Mouse (Mus musculus) erythroblast, adult 5-6 weeks (primary cell): ENCODE results near the gene Pex10. TPM values are rescaled to one million over a fixed set of nuclear protein-coding genes. Genes with fewer than 3 reads are reported as not detected.

Experiments
- ATAC-seq: replicated peaks from 2 replicates; pipeline ENCODE4 v1.8.0; 2016; ENCODE audit warnings: moderate number of reproducible peaks, mild to moderate bottlenecking, moderate TSS enrichment, inconsistent platforms; ENCODE audit not compliant: poor library complexity, low FRiP score, severe bottlenecking
- total RNA-seq, 2 experiments: library from RNA; stranded (forward) in 1 of 2; stranded (reverse) in 1 of 2; fragments of 150-400 nt in 1 of 2; fragments of 200-764, 138-1000 nt in 1 of 2; gene quantifications; 2 replicates each; pipeline versions ENCODE4 v1.2.3 to v1.2.4; 2015 to 2017; ENCODE audit warnings: low replicate concordance in 2 of 2

Gene Pex10
- total RNA-seq, 2 experiments from 2014 or later, result 2.7 to 3.6 TPM

DNA sequence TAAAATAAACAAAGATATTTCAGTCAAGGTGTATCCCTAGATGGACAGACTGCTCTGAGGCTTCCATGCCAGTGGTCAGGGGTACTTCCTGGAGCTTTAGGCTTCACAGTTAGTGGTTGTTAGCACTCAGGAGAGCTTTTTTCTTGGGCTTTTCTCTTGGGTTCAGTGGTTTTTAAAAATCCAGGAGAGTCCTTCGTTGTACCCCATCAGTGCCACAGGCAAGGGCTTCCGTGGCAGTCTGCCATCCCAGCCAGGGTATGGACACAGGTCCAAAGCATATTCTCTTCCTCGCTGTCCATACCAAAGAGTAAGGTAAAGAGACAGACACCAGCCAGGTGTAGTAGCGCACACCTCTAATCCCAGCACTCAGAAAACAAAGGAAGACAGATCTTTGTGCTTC is 23.3 kb downstream of the Pex10 start:
- ATAC-seq, result no peak

DNA sequence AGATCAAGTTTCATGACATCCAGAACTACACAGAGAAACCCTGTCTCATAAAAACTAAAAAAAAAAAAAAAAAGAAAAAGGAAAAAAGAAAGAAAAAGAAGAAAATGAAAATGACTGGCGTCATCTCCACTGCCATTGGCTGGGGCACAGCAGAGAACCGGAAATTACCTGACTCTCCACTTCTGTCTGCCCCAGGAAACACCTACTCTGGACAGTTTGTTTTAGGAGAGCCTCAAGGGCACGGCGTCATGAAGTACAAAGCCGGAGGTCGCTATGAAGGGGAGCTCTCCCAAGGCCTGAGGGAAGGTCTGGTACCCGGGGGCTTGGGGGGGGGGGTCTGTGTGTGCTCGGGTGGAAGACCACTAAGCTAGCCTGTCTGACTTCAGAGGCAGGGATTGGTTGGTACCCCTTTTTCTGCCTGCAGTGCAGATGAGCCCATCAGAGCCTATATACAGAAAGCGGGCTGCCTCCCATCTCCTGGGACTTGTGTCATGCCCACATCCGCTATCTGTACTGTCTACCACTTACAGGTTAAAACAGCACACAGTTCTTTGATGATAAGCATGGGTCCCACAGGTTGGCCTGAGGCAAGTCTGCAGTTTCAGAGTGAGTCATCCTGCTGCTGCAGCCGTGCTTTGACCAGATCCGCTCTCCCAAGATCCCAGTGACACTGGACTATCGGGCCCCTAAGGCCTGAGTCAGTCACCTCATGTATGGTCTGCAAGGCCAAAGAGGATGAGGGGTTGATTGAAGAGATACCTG is 24.1 kb downstream of the Pex10 start:
- ATAC-seq, result no peak

DNA sequence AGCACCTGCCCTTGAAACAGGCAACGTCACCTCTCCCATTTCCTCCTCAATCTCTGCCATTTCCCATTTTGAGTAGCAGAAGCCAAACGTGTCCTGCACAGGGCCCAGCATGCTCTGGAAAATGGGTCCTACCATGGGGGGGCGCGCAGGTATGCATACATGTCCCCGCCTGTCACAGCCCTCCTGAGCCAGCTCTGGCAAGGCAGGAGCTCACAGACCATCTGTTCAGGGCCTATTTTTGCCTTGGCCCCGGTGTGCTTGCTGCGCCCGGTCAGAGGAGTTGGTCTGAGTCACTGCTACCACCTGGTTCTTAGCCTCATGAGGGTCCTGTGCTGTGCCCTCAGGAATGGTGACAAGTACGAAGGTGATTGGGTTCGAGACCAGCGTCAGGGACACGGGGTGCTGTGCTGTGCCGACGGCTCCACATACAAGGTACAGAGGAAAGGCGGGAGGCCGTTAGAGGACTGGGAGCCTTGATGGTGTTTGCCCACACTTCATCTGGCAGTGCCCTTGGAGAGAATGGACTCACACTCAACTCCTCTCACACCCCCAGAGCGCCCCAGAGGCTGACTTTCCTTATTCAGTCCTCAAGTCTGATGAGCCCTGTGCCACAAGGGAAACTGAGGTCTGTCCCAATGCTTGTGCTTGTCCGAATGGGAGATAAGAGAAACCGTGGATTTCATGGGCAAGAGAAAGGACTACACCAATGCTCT is 26.1 kb downstream of the Pex10 start:
- ATAC-seq, result no peak

DNA sequence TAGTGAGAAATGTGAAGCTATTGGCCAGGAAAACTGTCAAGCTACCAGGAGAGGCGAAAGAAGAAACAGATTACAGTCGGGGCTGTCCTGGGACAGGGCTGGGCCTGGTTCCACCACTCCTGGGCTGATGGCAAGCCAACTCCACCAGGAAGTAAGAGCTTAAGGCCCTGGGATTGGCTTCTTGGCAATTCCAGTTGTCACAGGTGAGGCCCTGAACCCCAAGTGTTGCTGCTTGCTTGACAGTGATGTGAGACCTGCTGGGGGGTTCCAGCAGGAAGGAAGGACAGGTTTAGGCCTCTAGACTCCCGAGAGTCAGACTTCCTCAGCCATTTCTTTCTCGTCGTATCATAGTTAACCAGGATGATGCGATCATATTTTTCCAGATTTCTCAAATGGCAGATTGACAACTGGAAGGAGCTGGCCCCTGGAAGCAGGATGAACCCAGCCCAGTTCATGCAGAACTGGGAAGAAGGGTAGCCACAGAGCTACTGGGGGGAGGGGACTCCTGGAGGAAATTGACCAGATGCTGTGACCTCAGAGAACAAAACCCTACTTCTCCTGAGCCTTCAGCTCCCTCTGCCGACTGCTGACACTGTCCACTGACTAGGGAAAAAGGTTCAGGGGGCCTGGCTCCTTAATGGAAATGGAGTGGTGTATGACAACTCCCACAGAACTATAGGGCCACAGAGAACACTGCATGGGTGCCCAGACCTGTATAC is 26.8 kb downstream of the Pex10 start:
- ATAC-seq, result no peak

DNA sequence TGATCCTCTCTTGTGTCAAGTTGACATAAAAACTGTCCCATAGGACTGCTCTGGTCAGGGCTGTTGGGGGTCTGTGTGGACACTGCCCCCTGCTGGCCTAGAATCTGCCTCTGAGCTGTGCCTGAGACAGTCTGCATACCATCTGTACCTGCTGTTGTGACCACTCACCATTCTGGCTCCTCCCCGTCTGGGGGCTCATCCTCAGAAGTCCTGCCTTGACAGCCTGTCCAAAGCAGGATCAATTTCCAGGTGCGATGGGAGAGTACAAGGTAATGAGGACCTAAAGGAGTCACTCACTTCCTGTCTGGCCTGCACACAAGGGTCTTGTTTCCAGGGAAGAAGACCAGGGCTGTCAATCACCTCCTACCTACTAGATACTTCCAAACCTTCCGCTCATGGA is 27.7 kb downstream of the Pex10 start:
- ATAC-seq, result peak; percentile 62

DNA sequence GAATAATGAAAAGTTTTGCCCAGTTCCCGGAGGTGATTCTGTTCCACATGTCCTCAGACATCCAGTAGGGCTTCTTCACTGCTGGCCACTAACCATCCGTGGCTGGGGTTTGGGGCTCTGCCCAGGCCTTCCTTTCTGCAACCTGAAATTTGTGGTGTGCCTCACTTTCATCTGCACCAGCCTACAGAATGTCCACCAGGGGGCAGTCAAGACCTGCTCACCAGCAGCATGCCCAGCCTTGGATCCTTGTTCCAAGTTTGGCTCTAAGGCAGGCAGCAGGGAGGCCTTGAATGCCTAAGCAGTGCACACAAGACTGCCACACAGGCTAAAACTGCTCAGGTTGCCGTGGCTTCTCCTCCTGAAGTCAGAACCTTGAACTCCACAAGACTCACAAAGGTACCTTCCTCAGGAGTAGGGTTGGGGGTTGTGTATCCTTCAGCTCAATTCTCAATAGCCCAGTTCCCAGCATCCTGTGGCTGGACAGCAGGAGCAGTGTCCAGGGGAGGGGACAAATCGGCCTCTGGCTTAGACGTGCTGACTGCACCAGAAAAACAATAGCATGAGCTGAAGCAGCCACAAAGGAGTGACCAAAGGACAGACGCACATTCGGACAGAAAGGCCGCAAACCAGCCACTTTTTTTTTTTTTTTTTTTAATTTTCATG is 28.6 kb downstream of the Pex10 start:
- peak; percentile 74 for ATAC-seq

DNA sequence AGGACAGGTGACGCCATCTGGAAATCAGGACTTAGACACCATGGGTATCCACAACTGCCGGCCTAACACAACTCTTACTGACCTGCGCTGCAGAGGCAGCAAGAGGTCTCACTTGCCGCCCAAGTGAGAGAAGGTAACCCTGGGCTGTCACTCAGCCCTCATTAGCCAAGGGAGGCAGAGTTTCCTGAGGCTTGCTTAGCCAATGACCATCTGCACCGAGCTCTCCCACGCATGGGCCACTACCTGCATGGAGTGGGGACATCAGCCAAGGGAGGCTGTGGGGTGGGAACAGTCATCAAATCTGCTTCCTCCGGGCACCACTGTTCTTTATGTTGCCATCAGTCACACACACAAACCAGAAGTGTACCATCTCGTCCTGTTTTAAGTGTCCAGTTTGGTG is 29.2 kb downstream of the Pex10 start:
- no peak for ATAC-seq

DNA sequence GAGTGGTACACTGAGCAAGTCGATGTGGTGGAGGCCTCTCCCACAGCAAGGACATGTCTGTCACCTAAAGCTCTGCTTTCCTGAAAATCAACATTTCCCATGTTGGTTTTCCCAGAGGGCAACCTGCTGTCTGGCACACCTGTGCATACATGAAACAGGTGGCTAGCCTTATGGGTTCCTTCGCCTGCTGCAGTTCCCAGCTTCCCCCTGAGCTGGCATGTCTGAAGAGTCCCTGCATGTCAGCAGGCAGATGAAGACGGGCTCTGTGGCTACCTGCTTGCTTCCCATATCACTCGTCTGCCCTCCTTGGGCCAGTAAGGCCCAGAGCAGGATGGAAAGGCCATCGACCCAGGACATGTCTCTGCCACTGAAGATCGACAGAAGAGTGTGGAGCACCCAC is 30.6 kb downstream of the Pex10 start:
- no peak for ATAC-seq

DNA sequence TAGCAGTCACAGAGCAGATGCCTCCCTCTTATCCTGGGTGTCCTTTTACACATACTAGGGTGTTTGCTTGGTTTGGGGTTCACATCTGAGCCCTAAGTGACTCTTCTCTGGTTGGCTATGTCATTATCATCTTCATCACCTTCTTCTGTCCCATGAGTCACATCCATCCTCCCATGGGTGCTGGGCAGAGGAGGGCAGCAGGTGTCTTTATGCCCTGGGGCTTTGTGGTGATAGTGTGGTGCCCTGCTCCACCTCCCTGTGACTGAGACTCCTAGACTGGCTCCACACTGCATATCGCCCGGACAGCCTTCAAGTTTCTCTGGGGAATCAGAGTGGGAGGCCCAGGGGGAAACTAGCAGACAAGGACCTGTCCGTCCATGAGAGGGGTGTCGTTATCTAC is 31.8 kb downstream of the Pex10 start:
- ATAC-seq, result no peak

DNA sequence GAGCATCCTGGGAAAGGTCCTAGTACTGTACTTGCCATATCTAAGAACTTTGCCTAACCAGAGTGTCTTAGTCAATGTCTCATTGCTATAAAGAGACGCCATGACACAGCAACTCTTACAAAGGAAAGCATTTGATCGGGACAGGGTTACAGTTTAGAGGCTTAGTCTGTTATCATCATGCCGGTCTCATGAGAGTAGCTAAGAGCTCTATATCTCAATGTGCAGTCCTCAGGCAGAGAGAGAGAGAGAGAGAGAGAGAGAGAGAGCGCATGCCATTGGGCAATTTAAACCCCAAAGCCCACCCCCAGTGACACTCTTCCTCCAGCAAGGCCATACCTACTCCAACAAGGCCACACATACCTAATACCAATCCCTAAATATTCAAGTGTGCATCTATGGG is 41.1 kb downstream of the Pex10 start:
- ATAC-seq, result no peak

DNA sequence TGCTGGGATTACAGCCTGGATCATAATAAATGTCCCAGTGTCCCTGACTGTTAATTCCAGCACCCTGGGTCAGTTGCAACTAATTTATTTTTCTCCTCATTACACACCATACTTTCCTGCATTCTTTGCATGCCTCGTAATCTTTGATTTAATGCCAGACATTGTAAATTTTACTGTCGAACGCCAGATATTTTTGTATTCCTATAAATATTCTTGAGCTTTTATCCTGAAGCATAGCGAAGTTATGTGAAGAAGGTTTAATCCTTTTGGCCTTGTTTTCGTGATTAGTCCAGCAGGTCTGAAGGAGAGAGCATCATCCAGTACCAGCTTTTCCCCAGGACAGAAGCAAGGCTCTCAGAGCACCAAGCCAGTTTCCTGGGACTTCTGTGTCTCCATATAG is 42.7 kb downstream of the Pex10 start:
- ATAC-seq, result no peak

DNA sequence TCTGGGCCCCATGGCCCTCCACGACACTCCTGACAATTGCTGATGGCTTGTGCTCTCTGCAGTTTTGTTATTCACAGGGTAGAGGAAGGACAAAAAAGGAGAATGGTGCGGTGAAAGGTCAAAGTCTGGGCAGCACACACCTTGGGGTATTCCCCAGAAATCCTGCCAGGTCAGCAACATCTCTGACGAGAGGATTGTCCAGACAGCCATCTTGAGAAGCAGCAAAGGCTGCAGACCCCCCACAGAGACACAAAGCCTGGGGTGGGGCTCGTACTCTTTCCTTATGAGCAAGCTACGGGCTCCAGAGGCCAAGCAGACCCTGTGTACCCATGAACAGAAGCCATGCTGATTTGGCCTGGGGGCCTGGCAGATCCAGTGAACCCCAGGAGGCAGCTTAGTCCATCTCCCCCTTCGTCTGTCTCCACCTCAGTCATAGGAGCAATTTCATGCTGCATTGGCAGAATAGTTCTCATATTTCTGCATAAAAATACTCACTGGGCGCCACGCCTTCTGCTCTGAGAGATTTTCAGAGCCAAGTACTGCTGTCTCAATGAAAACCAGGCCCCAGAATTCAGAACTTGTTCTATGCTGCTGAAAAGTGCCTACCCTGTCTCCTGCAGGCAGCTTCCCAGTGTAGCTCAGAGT is 47.1 kb downstream of the Pex10 start:
- no peak for ATAC-seq

DNA sequence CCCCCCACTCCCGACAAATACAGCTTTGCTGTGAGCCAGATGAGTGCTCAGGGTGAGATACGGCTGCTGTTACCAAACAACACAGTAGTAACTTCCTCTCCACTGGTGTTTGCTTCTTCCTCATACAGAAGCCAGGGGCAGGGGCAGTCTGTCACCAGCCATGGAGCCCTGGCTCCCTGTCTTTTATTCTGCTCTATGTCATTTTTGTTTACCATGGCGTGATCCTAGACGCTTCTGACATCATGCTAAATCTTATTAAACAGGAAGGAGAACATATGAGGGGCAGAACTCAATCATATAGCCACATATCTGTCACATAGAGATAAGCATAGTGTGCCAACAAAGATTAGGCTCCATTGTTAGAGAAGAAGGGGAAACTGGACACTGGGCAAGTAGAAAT is 49.8 kb downstream of the Pex10 start:
- ATAC-seq, result no peak

DNA sequence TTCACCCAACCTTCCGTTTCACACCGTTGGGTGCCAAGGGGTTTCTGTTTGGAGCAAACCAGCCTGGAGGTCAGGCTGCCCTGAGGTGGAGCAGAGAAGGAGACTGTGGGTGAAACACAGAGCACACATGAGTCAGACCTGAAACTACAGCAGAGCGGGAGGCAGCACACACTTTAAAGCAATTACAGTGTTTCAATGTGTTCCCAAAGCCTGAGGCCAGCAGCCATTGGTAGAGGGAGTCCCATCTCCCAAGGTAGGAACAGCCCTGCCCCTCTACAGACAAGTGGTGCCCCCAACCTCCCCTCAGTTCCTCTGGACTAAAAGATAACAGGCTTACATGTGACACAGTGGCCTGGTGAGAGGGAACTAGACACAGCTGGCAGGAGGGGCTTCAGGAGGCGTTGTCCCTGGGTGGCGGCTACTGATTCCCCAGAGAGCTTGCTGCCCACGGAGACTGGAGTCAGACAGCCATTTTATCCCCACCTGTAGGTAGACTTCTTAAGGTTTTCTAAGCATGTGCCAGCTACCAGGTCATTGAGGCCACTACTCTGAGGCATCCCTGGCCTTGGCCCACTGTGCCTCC is 50.7 kb downstream of the Pex10 start:
- no peak for ATAC-seq

DNA sequence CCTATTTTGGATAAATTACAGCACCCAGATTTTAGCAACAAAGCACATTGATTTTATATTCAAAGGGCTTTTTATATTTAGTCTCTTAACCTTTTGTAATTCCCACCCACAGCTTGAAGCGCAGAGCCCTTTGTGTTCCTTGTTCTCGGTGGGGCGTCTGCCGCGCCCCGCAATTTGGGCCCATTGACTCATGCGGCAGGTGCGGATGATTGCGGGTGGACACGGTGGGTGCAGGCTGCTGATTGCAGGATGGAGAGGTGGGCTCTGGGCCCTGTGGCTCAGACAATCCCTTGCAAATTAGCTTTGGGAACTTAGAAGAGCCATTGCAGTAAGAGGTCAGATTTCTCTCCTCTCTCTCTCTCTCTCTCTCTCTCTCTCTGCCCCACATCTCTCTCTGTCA is 51.5 kb downstream of the Pex10 start:
- ATAC-seq, result no peak

DNA sequence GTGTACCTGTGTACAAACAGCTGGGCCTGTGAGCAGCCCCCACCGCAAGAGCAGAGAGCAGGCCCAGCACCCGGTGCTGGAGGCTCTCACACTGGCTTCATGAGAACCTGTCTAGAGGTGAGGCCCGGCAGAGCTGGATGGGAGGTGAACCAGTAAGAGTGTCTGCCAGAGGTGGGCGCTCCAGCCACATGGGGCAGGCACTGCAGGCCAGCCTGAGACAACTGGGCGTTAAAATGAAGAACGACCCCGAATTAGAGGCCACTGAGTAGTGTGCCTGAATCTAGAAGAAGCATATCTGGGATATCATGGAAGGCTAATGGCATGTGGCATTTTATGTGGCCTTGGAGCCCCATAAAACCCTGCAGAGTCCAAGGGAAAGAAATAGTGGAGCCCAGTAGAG is 53.2 kb downstream of the Pex10 start:
- ATAC-seq, result no peak

DNA sequence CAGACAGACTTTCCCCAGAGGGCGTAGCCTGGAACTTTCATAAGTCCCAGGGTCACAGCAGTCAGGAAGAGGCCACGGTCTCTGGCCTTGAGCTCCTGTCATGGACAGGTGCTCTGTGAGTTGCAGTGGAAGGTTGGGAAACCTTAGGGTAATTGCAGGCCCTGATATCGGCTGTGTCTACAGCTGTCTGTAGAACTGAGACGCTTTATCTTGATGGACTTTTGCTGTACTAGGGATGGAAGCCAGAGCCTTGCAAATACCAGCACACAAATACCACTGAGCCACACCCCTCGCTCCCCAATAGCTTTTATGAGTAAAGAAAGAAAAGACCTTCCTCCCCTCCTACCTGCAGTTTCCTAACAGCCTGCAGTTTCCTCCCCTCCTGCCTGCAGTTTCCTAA is 53.8 kb downstream of the Pex10 start:
- no peak for ATAC-seq

DNA sequence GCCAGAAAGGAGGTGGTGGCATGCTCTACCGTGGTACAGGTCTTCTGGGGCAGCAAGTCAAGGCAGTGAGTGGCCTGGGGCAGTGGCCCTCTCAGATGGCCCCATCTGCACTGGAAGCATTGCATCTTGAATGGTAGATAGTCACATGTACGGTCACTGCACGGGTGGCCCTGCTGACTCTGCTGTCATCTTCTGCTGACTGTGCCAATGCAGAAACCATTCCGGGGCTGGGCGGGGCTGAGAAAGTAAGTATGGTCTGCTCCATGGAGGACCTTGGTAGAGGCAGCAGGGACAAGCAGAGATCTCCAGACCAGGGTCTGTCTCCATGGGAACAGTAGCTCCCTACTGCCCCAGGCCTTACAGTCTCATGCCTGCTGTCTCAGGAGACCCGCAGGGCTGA is 54.4 kb downstream of the Pex10 start:
- ATAC-seq, result no peak
